Mouse (Mus musculus): ENCODE data around the gene Pax4. TPM values are rescaled to one million over a fixed set of nuclear protein-coding genes. Genes with fewer than 3 reads are reported as not detected.

Pax4 gene
- polyA plus RNA-seq, 1 experiment from 2014 or later: not detected

- peaks cover 10% of the 10 kb centered on the region for H3K4me1 ChIP-seq (replicated peaks)
- no peaks in the 10 kb centered on the region for H3K36me3 ChIP-seq
- peaks cover 34% of the 10 kb centered on the region for H3K27me3 ChIP-seq
- no peaks in the 10 kb centered on the region for H3K9me3 ChIP-seq
- no peak overlapping the region for H3K27ac ChIP-seq
- H3K4me3 ChIP-seq (replicated peaks): no peak overlapping the region
- ATAC-seq (ENCODE audit: insufficient number of reproducible peaks, insufficient read depth, low FRiP score, low TSS enrichment, low read depth): no peak
- H3K9ac ChIP-seq (replicated peaks): no peak overlapping the region
- 84% methylated on average over 7 of the region's 7 CpGs for WGBS
- H3K4me2 ChIP-seq: no peak overlapping the region
Measured at GRCm38 (mm10) chr6:28447937-28448336, 1.2 kb downstream of the Pax4 start.

GRCm38 (mm10) chr6:28431538-28431855 lies 17.7 kb downstream of the Pax4 start:
- Histone ChIP-seq H3K4me2 (no peak overlapping the region), H3K4me3 (replicated peaks) (no peak overlapping the region), H3K27ac (no peak overlapping the region), H3K9me3 (no peaks in the 10 kb centered on the region), H3K36me3 (peaks cover 7% of the 10 kb centered on the region), H3K27me3 (no peaks in the 10 kb centered on the region), H3K4me1 (replicated peaks) (no peaks in the 10 kb centered on the region), H3K9ac (replicated peaks) (no peak overlapping the region)
- ATAC-seq (ENCODE audit: insufficient number of reproducible peaks, insufficient read depth, low FRiP score, low TSS enrichment, low read depth): no peak
- 79% methylated on average over 6 of the region's 6 CpGs for WGBS

GRCm38 (mm10) chr6:28430795-28431537 lies 18.2 kb downstream of the Pax4 start:
- Histone ChIP-seq H3K27me3 (no peaks in the 10 kb centered on the region), H3K9me3 (no peaks in the 10 kb centered on the region), H3K4me3 (replicated peaks) (no peak overlapping the region), H3K4me1 (replicated peaks) (no peaks in the 10 kb centered on the region), H3K4me2 (no peak overlapping the region), H3K27ac (no peak overlapping the region), H3K36me3 (peaks cover 12% of the 10 kb centered on the region), H3K9ac (replicated peaks) (no peak overlapping the region)
- ATAC-seq (ENCODE audit: insufficient number of reproducible peaks, insufficient read depth, low FRiP score, low TSS enrichment, low read depth): no peak
- 81% methylated on average over 10 of the region's 10 CpGs for WGBS

- no peak overlapping the region for H3K9ac ChIP-seq (replicated peaks)
- no peak for ATAC-seq (ENCODE audit: insufficient number of reproducible peaks, insufficient read depth, low FRiP score, low TSS enrichment, low read depth)
- peaks cover 23% of the 10 kb centered on the region for H3K36me3 ChIP-seq
- H3K4me1 ChIP-seq (replicated peaks): peaks cover 3% of the 10 kb centered on the region
- no peaks in the 10 kb centered on the region for H3K27me3 ChIP-seq
- no peak overlapping the region for H3K4me3 ChIP-seq (replicated peaks)
- no peaks in the 10 kb centered on the region for H3K9me3 ChIP-seq
- no peak overlapping the region for H3K4me2 ChIP-seq
- no peak overlapping the region for H3K27ac ChIP-seq
- 87% methylated on average over 11 of the region's 11 CpGs for WGBS
Measured at GRCm38 (mm10) chr6:28429870-28430269, 19.3 kb downstream of the Pax4 start.

GRCm38 (mm10) chr6:28428290-28428689 lies 20.9 kb downstream of the Pax4 start, which contains the start of gene Gcc1:
Gene Gcc1 (minus strand): TSS chr6:28428390.
- WGBS: 88% methylated on average over 3 of the region's 3 CpGs
- Histone ChIP-seq H3K36me3 (peaks cover 26% of the 10 kb centered on the region), H3K9me3 (no peaks in the 10 kb centered on the region), H3K4me1 (replicated peaks) (peaks cover 11% of the 10 kb centered on the region), H3K9ac (replicated peaks) (no peak within 1 kb of the TSS), H3K27me3 (no peaks in the 10 kb centered on the region), H3K4me2 (no peak within 1 kb of the TSS), H3K4me3 (replicated peaks) (no peak within 1 kb of the TSS), H3K27ac (no peak within 1 kb of the TSS)
- ATAC-seq (ENCODE audit: insufficient number of reproducible peaks, insufficient read depth, low FRiP score, low TSS enrichment, low read depth): no peak

- Histone ChIP-seq H3K27ac (no peak within 1 kb of the TSS), H3K36me3 (peaks cover 26% of the 10 kb centered on the region), H3K9me3 (no peaks in the 10 kb centered on the region), H3K27me3 (no peaks in the 10 kb centered on the region), H3K4me1 (replicated peaks) (peaks cover 12% of the 10 kb centered on the region), H3K4me2 (no peak within 1 kb of the TSS), H3K4me3 (replicated peaks) (no peak within 1 kb of the TSS), H3K9ac (replicated peaks) (no peak within 1 kb of the TSS)
- WGBS: 84% methylated on average over 3 of the region's 3 CpGs
- ATAC-seq (ENCODE audit: insufficient number of reproducible peaks, insufficient read depth, low FRiP score, low TSS enrichment, low read depth): no peak
Measured at GRCm38 (mm10) chr6:28427096-28427839, 21.9 kb downstream of the Pax4 start, which contains the start of gene Fscn3. Gene Fscn3 (plus strand): TSS chr6:28427789.

- Histone ChIP-seq H3K36me3 (peaks cover 26% of the 10 kb centered on the region), H3K9ac (replicated peaks) (no peak overlapping the region), H3K4me2 (peak overlapping the region; percentile 67), H3K4me1 (replicated peaks) (peaks cover 28% of the 10 kb centered on the region), H3K27me3 (no peaks in the 10 kb centered on the region), H3K27ac (no peak overlapping the region), H3K4me3 (replicated peaks) (peak overlapping the region; percentile 86; the same call in 1 of the 2 replicates), H3K9me3 (no peaks in the 10 kb centered on the region)
- no peak for ATAC-seq (ENCODE audit: insufficient number of reproducible peaks, insufficient read depth, low FRiP score, low TSS enrichment, low read depth)
- WGBS: 88% methylated on average over 6 of the region's 6 CpGs
Measured at GRCm38 (mm10) chr6:28425019-28425418, 24.1 kb downstream of the Pax4 start.

GRCm38 (mm10) chr6:28423767-28424695 lies 25.1 kb downstream of the Pax4 start:
- Histone ChIP-seq H3K4me1 (replicated peaks) (peaks cover 34% of the 10 kb centered on the region), H3K36me3 (peaks cover 28% of the 10 kb centered on the region), H3K4me3 (replicated peaks) (peak overlapping the region; percentile 86), H3K9me3 (no peaks in the 10 kb centered on the region), H3K27ac (peak overlapping the region; percentile 85), H3K27me3 (no peaks in the 10 kb centered on the region), H3K9ac (replicated peaks) (peak overlapping the region; percentile 91), H3K4me2 (peak overlapping the region; percentile 67)
- WGBS: 10% methylated on average over 46 of the region's 46 CpGs
- peak; percentile 39 for ATAC-seq (ENCODE audit: insufficient number of reproducible peaks, insufficient read depth, low FRiP score, low TSS enrichment, low read depth)

GRCm38 (mm10) chr6:28423313-28423712 lies 25.8 kb downstream of the Pax4 start, which contains the start of gene Arf5:
Gene Arf5 (plus strand): TSS chr6:28423560.
- 2% methylated on average over 33 of the region's 42 CpGs for WGBS
- no peaks in the 10 kb centered on the region for H3K27me3 ChIP-seq
- peak; percentile 60 for ATAC-seq (ENCODE audit: insufficient number of reproducible peaks, insufficient read depth, low FRiP score, low TSS enrichment, low read depth)

GRCm38 (mm10) chr6:28422651-28423290 lies 26.4 kb downstream of the Pax4 start:
- WGBS: 71% methylated on average over 15 of the region's 15 CpGs
- no peaks in the 10 kb centered on the region for H3K9me3 ChIP-seq
- H3K4me1 ChIP-seq (replicated peaks): peaks cover 34% of the 10 kb centered on the region
- H3K4me2 ChIP-seq: peak overlapping the region; percentile 67
- peak overlapping the region; percentile 86 for H3K4me3 ChIP-seq (replicated peaks)
- peaks cover 41% of the 10 kb centered on the region for H3K36me3 ChIP-seq
- ATAC-seq (ENCODE audit: insufficient number of reproducible peaks, insufficient read depth, low FRiP score, low TSS enrichment, low read depth): no peak
- no peaks in the 10 kb centered on the region for H3K27me3 ChIP-seq
- no peak overlapping the region for H3K9ac ChIP-seq (replicated peaks)
- no peak overlapping the region for H3K27ac ChIP-seq

More at GRCm38 (mm10) chr6:28423313-28423712, 25.8 kb downstream of the Pax4 start, which contains the start of gene Arf5:
- H3K4me1 ChIP-seq (replicated peaks): peaks cover 34% of the 10 kb centered on the region
- peak within 1 kb of the TSS; percentile 86 for H3K4me3 ChIP-seq (replicated peaks)
- H3K27ac ChIP-seq: peak within 1 kb of the TSS; percentile 85
- H3K4me2 ChIP-seq: peak within 1 kb of the TSS; percentile 95
- H3K36me3 ChIP-seq: peaks cover 36% of the 10 kb centered on the region
- H3K9ac ChIP-seq (replicated peaks): peak within 1 kb of the TSS; percentile 91
- H3K9me3 ChIP-seq: no peaks in the 10 kb centered on the region
